Mouse (Mus musculus) G1E (cell line): ENCODE measurements at regions not wholly inside any gene's neighbourhood (a gene's known extent, or its start where the extent isn't known, plus 50 kb on each side); places are given as distances from the start of the nearest gene placed in this dataset.

Source experiments
- ATAC-seq: 2 replicates; pipeline ENCODE4 v1.8.0; 2016; ENCODE audit warnings: mild to moderate bottlenecking; ENCODE audit not compliant: insufficient number of reproducible peaks, poor library complexity, low FRiP score, severe bottlenecking; ENCODE audit errors: extremely low read depth
- DNase-seq: peaks from one replicate; pipeline ENCODE4 v3.0.0; 2012; ENCODE audit warnings: low spot score
- H3K27me3 ChIP-seq: 2 replicates; pipeline ENCODE4 v1.6.1; 2012; ENCODE audit warnings: mild to moderate bottlenecking, low read length, inconsistent platforms; ENCODE audit not compliant: insufficient read depth
- H3K36me3 ChIP-seq: replicated peaks from 2 replicates; pipeline ENCODE3; 2012; ENCODE audit warnings: mild to moderate bottlenecking, inconsistent platforms
- H3K4me1 ChIP-seq: 2 replicates; pipeline ENCODE4 v1.6.1; 2012; ENCODE audit warnings: low read depth, low read length, inconsistent platforms, mixed read lengths; ENCODE audit not compliant: insufficient read depth
- H3K4me3 ChIP-seq: 2 replicates; pipeline ENCODE4 v1.5.1; 2012; ENCODE audit warnings: low read depth, mild to moderate bottlenecking, inconsistent platforms, low read length, moderate library complexity, mixed read lengths
- H3K9me3 ChIP-seq: replicated peaks from 2 replicates; pipeline ENCODE4 v1.6.1; 2012; ENCODE audit warnings: inconsistent platforms
- CTCF ChIP-seq: IDR thresholded peaks from 2 replicates; pipeline ENCODE4 v1.5.1; 2012; ENCODE audit warnings: low read depth, low read length, inconsistent platforms, mixed read lengths
- GATA1 ChIP-seq: IDR thresholded peaks from 2 replicates; pipeline ENCODE4 v1.6.1; 2012; ENCODE audit warnings: borderline replicate concordance, low read length, inconsistent platforms, mixed read lengths
- GATA2 ChIP-seq: IDR thresholded peaks from 2 replicates; pipeline ENCODE4 v1.6.1; 2012; ENCODE audit warnings: low read depth, low read length, inconsistent platforms, borderline replicate concordance
- POLR2AphosphoS5 ChIP-seq: IDR thresholded peaks from 2 replicates; pipeline ENCODE4 v1.6.1; 2012; ENCODE audit warnings: low read depth, low read length, inconsistent platforms; ENCODE audit not compliant: insufficient replicate concordance
- TAL1 ChIP-seq: conservative IDR thresholded peaks from 2 replicates; pipeline ENCODE4 v1.6.1; 2012; ENCODE audit warnings: low read depth, low read length, inconsistent platforms, mixed read lengths

- Histone ChIP-seq H3K4me3 (no peak overlapping the region), H3K9me3 (no peaks in the 10 kb centered on the region), H3K36me3 (no peaks in the 10 kb centered on the region), H3K27me3 (no peaks in the 10 kb centered on the region), H3K4me1 (no peaks in the 10 kb centered on the region)
- DNase-seq, result no peak
- no peak for TF ChIP-seq TAL1
- TF ChIP-seq GATA2, result no peak
- TF ChIP-seq GATA1, result no peak
- no peak for TF ChIP-seq POLR2AphosphoS5
- TF ChIP-seq CTCF, result no peak
- ATAC-seq, result no peak
Measured at GRCm38 (mm10) chr15:62693671-62694070, 1151.3 kb downstream of the Gsdmc2 start.

- DNase-seq, result no peak
- no peak overlapping the region for H3K4me3 ChIP-seq
- H3K36me3 ChIP-seq, result no peaks in the 10 kb centered on the region
- H3K27me3 ChIP-seq, result no peaks in the 10 kb centered on the region; the same call in 1 of the 2 replicates
- TF ChIP-seq CTCF (no peak), TAL1 (no peak), POLR2AphosphoS5 (no peak), GATA1 (no peak), GATA2 (no peak)
- H3K4me1 ChIP-seq, result no peaks in the 10 kb centered on the region
- no peak for ATAC-seq
- no peaks in the 10 kb centered on the region for H3K9me3 ChIP-seq
Measured at GRCm38 (mm10) chr15:62673410-62673809, 1171.6 kb downstream of the Gsdmc2 start.

DNA sequence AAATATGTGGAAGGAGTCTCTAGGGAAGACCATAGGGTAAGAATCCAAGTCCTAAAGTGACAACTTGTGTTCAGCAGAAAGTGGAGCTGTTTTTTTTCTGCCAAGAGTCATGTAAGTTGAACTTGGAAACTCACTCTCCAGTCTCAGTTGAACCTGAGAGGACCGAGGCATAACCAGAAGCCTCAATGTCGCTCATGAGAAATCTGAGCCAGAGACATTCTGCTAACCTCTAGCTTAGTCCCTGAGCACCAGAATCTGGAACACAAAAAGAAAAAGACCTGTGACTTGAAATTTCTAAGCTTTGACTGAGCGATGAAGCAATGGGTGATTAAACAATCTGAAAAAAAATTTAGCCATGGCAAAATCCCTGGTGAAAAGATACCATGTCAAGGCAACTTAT, 1175.0 kb downstream of the Gsdmc2 start:
- Histone ChIP-seq H3K36me3 (no peaks in the 10 kb centered on the region), H3K4me3 (no peak overlapping the region), H3K4me1 (no peaks in the 10 kb centered on the region), H3K9me3 (no peaks in the 10 kb centered on the region), H3K27me3 (no peaks in the 10 kb centered on the region; the same call in 1 of the 2 replicates)
- TF ChIP-seq POLR2AphosphoS5, result no peak
- TF ChIP-seq GATA1, result no peak
- TF ChIP-seq CTCF, result no peak
- no peak for TF ChIP-seq GATA2
- ATAC-seq (no peak), DNase-seq (no peak)

GRCm38 (mm10) chr15:62659096-62659495, 1185.9 kb downstream of the Gsdmc2 start:
- Histone ChIP-seq H3K36me3 (no peaks in the 10 kb centered on the region), H3K27me3 (no peaks in the 10 kb centered on the region), H3K4me1 (no peaks in the 10 kb centered on the region), H3K4me3 (no peak overlapping the region), H3K9me3 (no peaks in the 10 kb centered on the region)
- TF ChIP-seq GATA1 (no peak), TAL1 (no peak), CTCF (no peak), GATA2 (no peak)
- no peak for DNase-seq
- no peak for ATAC-seq

GRCm38 (mm10) chr15:62658695-62659094, 1186.3 kb downstream of the Gsdmc2 start:
- DNase-seq (no peak), ATAC-seq (no peak)
- Histone ChIP-seq H3K9me3 (no peaks in the 10 kb centered on the region), H3K4me1 (no peaks in the 10 kb centered on the region), H3K36me3 (no peaks in the 10 kb centered on the region), H3K27me3 (no peaks in the 10 kb centered on the region), H3K4me3 (no peak overlapping the region)
- TF ChIP-seq GATA2 (no peak), GATA1 (no peak), TAL1 (no peak), POLR2AphosphoS5 (no peak), CTCF (no peak)

GRCm38 (mm10) chr15:62646476-62647168, 1198.4 kb downstream of the Gsdmc2 start:
- Histone ChIP-seq H3K4me3 (no peak overlapping the region), H3K9me3 (no peaks in the 10 kb centered on the region), H3K36me3 (no peaks in the 10 kb centered on the region), H3K27me3 (peaks cover 5% of the 10 kb centered on the region; the same call in 1 of the 2 replicates), H3K4me1 (no peaks in the 10 kb centered on the region)
- ATAC-seq (no peak), DNase-seq (no peak)
- TF ChIP-seq POLR2AphosphoS5, result no peak
- no peak for TF ChIP-seq TAL1
- TF ChIP-seq CTCF, result no peak
- TF ChIP-seq GATA2, result no peak
- no peak for TF ChIP-seq GATA1
